Mouse (Mus musculus): ENCODE data around the gene Prr23a2. TPM values are rescaled to one million over a fixed set of nuclear protein-coding genes. Genes with fewer than 3 reads are reported as not detected.
"Not testable (repeated sequence)": the region's sequence is repeated elsewhere in the genome, so short reads cannot be mapped to it uniquely, and the experiment has no call there.

Gene Prr23a2
- not detected for polyA plus RNA-seq (2017; shearing (Covaris generic))

- no peak for ATAC-seq
Observed at GRCm38 (mm10) chr9:98856210-98856609, at the start of gene Prr23a2. Prr23a2 (plus strand) TSS chr9:98856494.

- no peak for ATAC-seq
Observed at GRCm38 (mm10) chr9:98807631-98808030, 48.7 kb upstream of the Prr23a2 start.

DNA sequence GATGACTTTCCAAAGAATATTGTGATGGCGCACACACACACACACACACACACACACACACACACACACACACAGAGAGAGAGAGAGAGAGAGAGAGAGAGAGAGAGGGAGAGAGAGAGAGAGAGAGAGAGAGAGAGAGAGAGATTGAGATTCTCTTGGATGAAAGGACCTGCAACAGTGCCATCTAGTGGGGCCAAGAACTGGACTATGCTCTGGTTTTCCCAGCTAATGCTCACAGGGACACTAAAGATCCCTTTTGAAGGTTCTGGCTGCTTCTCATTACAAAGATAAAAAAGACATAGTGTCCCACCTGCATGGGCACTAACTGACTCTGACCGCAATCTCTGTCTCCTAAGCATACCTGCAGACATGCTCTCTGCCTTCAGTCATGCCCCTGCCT, 46.8 kb upstream of the Prr23a2 start:
- not testable (repeated sequence) for ATAC-seq

- ATAC-seq: no peak
Observed at GRCm38 (mm10) chr9:98816066-98816465, 40.2 kb upstream of the Prr23a2 start.

DNA sequence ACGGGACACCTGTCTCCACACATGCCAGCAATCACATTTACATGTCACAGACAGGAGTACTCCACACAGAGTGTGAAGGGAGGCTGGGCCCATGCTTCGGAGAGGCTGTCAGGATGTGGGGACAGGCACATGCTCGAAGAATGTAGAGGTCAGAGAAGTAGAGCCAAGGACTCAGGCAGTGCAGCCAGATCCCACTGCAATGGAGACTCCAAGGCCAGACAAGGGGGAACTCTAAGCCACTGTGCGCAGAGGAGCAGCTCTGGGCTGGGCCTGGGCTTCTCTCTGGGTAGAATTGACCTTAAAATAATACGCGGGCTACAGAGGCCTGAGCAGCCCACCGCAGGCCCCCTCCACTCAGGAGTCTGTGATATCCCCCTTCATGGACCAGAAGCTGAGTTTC, 38.7 kb upstream of the Prr23a2 start:
- ATAC-seq: no peak

DNA sequence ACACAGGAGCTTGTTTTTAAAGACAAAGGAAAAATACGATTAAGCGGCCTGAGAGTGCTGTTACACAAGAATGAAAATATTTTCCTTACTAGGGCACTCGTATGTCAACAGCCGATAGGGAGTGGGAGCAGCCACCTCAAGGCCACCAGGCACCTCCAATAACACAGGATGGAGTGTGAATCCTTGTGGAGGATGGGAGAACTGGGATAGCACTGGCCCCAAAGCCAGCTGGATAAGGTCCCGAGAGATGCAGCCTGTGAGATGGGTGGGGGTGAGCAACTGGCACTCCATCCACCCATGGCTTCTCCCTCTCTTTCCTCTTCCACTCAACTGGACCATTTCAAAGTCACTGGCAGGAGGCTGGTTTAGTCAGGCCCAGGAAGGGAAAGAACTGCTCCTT, 37.3 kb upstream of the Prr23a2 start:
- no peak for ATAC-seq

- no peak for ATAC-seq
Observed at GRCm38 (mm10) chr9:98819481-98819880, 36.8 kb upstream of the Prr23a2 start.

DNA sequence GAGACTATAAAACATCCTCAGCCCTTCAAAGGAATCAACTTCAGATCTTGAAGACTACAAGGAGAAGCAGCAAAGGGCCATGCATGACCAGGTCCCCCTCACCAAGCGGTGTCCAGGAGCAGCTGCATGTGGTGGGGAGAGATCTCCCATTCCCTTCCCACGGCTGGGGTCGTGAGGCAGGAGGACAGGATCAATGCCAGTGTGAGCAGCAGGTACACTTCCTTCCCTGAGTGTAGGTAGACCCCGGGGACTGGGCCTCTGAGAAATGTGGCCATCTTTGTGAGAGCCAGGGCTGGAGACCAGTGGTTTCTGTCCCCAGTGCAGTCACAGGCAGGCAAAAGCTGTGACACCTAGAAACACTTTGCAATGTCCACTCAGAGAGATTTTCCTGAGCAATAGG, 35.8 kb upstream of the Prr23a2 start:
- no peak for ATAC-seq

GRCm38 (mm10) chr9:98821067-98821466, 35.2 kb upstream of the Prr23a2 start:
- ATAC-seq: no peak

- ATAC-seq: no peak
Observed at GRCm38 (mm10) chr9:98823805-98824204, 32.5 kb upstream of the Prr23a2 start.

DNA sequence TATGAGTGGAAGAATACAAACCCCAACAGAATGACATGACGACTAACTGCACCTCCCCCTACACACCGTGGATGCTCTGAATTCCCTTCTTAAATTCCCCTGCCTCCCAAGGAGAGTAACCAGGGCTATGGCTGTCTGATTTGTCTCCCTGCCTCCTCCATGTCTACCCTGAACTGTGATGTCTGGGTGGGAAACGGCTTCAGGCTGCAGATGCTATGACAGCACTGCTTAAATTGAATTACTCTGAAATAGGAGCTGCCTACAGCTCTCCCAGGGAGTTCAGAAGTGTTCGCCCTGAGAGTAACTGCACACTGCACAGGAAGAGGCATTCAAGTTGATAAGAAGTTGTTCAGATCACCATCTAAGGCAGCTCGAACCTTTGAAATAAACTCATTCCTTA, 26.8 kb upstream of the Prr23a2 start:
- ATAC-seq: no peak

- ATAC-seq: no peak
Observed at GRCm38 (mm10) chr9:98837537-98838074, 18.7 kb upstream of the Prr23a2 start.

DNA sequence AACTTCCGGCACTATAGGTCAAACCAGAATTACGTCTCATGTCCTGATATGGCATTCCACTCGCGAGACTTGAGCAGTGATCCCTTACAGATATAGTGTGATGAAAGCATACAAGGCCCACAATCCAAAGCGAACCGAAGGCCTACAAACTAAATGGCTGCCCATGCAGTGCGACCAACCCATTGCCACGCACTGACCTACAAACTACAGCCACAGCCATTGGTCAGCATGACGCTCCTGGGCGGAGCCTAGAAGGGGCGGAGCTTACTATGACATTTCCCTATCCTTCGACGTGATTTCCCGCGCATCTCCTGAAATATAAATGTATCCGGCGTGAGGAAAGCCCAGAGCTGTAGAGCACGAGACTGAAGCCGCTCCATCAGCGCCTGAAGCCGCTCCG, 14.2 kb upstream of the Prr23a2 start, which contains the start of gene Prr23a1:
TSS of gene Prr23a1 (plus strand) at position 387 of the 400 bp plus-strand sequence.
- no peak for ATAC-seq

DNA sequence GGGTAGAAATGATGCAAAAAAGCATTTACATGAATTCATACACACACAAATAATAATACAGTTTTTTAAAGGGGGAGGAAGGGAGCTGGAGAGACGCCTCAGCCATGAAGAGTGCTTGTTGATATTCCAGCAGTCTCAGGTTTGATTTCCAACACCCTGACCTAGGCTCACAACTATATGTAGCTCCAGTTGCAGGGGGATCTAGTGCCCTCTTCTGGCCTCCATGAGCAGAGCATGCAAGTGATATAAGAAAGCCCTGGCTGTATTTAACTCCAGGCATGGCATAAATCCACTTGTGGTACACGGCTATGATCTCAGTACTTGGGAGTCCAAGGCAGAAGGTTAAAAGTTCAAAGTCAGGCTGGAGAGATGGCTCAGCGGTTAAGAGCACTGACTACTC, 7.2 kb downstream of the Prr23a2 start:
- ATAC-seq: no peak

GRCm38 (mm10) chr9:98864571-98864970, 8.3 kb downstream of the Prr23a2 start, which contains the start of gene Prr23a3:
Prr23a3 (plus strand) TSS chr9:98864767.
- no peak for ATAC-seq

DNA sequence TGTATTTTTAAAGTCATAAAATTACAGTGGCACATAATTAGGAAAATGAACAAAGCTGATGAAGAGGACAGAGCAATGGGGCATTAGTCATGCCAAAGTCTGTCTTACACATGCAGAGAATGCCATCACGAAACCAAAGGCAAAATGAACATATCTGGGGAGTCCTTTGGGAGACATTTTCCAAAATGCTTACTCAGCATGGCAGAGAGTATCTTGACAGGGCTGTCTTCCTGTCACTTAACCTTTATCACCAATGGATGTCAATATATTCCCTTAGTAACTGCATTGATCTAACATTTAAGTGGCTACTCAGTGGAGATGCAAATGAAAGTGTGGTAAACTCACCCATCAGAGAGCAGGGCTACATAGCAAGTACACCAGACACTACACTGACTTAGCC, 45.2 kb downstream of the Prr23a2 start:
- no peak for ATAC-seq

- ATAC-seq: no peak
Observed at GRCm38 (mm10) chr9:98902819-98903218, 46.5 kb downstream of the Prr23a2 start, which contains the start of gene 7420426K07Rik. 7420426K07Rik (plus strand) TSS chr9:98903119.

Other genes with a start within 250 kb of the Prr23a2 start
- not detected for gene Prr23a1, start 14.0 kb upstream of the Prr23a2 start, polyA plus RNA-seq (2017; shearing (Covaris generic))
- gene Prr23a3, start 8.3 kb downstream of the Prr23a2 start, polyA plus RNA-seq (2017; shearing (Covaris generic)): not detected
- not detected for gene 7420426K07Rik, start 46.6 kb downstream of the Prr23a2 start, polyA plus RNA-seq (2017; shearing (Covaris generic))
- not detected for gene Foxl2, start 98.8 kb downstream of the Prr23a2 start, polyA plus RNA-seq (2017; shearing (Covaris generic))
- 10 to 100 TPM; 48.3 to 57.8 TPM for gene Faim, start 129.9 kb downstream of the Prr23a2 start, polyA plus RNA-seq (2017; shearing (Covaris generic))
- under 1 TPM; 0.81 to 0.97 TPM for gene Gm1123, start 179.2 kb downstream of the Prr23a2 start, polyA plus RNA-seq (2017; shearing (Covaris generic))